Mouse (Mus musculus) kidney, adult 2 months (tissue): ENCODE data around the gene Csnk2b. TPM values are rescaled to one million over a fixed set of nuclear protein-coding genes. Genes with fewer than 3 reads are reported as not detected.

Source experiments
- DNase-seq: peaks from one replicate; pipeline ENCODE4 v3.0.0; 2021
- H3K27ac ChIP-seq: fragments of 200-500 bp; 2 replicates; pipeline ENCODE4 v1.5.1; 2012; ENCODE audit warnings: low read depth, low read length, control low read depth, inconsistent platforms; ENCODE audit not compliant: insufficient read depth
- H3K27me3 ChIP-seq: fragments of 200-500 bp; replicated peaks from 2 replicates; pipeline ENCODE4 v1.6.1; 2012; ENCODE audit warnings: mild to moderate bottlenecking, moderate library complexity, low read length, inconsistent platforms; ENCODE audit not compliant: control insufficient read depth, insufficient read depth
- H3K36me3 ChIP-seq: fragments of 200-500 bp; 2 replicates; pipeline ENCODE4 v1.6.1; 2012; ENCODE audit warnings: mild to moderate bottlenecking, moderate library complexity, low read length, inconsistent platforms; ENCODE audit not compliant: control insufficient read depth, insufficient read depth
- H3K4me1 ChIP-seq: fragments of 200-500 bp; 2 replicates; pipeline ENCODE4 v1.6.1; 2011; ENCODE audit warnings: low read length; ENCODE audit not compliant: control insufficient read depth, insufficient read depth
- H3K4me3 ChIP-seq: fragments of 200-500 bp; 2 replicates; pipeline ENCODE4 v1.5.1; 2011; ENCODE audit warnings: mild to moderate bottlenecking, low read depth, low read length, control low read depth; ENCODE audit not compliant: insufficient read depth
- CTCF ChIP-seq: fragments of 200-500 bp; conservative IDR thresholded peaks from 2 replicates; pipeline ENCODE4 v1.5.1; 2011; ENCODE audit warnings: low read depth, mild to moderate bottlenecking, control low read depth, low read length, moderate library complexity, mixed read lengths; ENCODE audit not compliant: insufficient read depth, insufficient read length
- POLR2A ChIP-seq: fragments of 200-500 bp; IDR thresholded peaks from one replicate; pipeline ENCODE4 v1.6.1; 2011; ENCODE audit warnings: low read depth, low read length, control low read depth
- WGBS: fragments of 180-500 bp; shearing (Covaris S2); methylation state at CpG from one replicate; pipeline ENCODE4 v1.1.7; 2018; 5-methylcytosine and 5-hydroxymethylcytosine counted together
- polyA plus RNA-seq: library from polyadenylated mRNA; depleted of rRNA; stranded (reverse); fragments of >200 nt; gene quantifications from 2 replicates; pipeline ENCODE4 v1.2.3, GENCODE M21; 2012

The Csnk2b gene
- polyA plus RNA-seq, 1 experiment = 474 TPM

- WGBS = under 1% methylated on average over 43 of the region's 43 CpGs
- DNase-seq = no peak
Measured at GRCm38 (mm10) chr17:35135591-35136320, 13.9 kb upstream of the Csnk2b start.

GRCm38 (mm10) chr17:35134801-35135590 is 13.1 kb upstream of the Csnk2b start, which contains the start of gene Bag6:
Gene Bag6, plus strand, starts transcription at chr17:35135178.
- peaks cover 5% of the 10 kb centered on the region; the same call in 1 of the 2 replicates for H3K4me1 ChIP-seq
- peak within 1 kb of the TSS; percentile 95 for H3K4me3 ChIP-seq
- DNase-seq = peak; percentile 96
- no peaks in the 10 kb centered on the region for H3K27me3 ChIP-seq
- peak; percentile 16 for TF ChIP-seq POLR2A
- TF ChIP-seq CTCF = no peak
- peak within 1 kb of the TSS; percentile 100 for H3K27ac ChIP-seq
- WGBS = under 1% methylated on average over 66 of the region's 66 CpGs
- H3K36me3 ChIP-seq = no peaks in the 10 kb centered on the region; the same call in 1 of the 2 replicates

More at GRCm38 (mm10) chr17:35135591-35136320, 13.9 kb upstream of the Csnk2b start:
- Histone ChIP-seq H3K27ac (peak overlapping the region; percentile 100), H3K36me3 (no peaks in the 10 kb centered on the region; the same call in 1 of the 2 replicates), H3K27me3 (no peaks in the 10 kb centered on the region), H3K4me1 (peaks cover 5% of the 10 kb centered on the region; the same call in 1 of the 2 replicates), H3K4me3 (peak overlapping the region; percentile 95)
- no peak for TF ChIP-seq CTCF
- TF ChIP-seq POLR2A = no peak

DNA sequence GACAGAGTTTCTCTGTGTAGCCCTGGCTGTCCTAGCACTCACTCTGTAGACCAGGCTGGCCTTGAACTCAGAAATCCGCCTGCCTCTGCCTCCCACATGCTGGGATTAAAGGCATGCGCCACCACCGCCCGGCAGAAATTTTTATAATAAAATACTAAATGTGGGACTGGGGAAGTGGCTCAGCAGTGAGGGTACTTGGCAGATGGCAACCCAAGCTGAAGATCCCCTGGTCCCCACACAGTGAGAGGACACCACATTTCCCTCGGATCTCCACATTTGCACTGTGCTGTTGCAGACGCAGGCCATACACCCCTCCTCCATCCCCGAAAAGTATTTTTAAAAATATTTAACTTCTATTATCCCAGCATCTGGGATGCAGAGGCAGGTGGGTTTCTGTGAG is 11.7 kb upstream of the Csnk2b start:
- TF ChIP-seq POLR2A (no peak), CTCF (no peak)
- DNase-seq = no peak
- H3K27me3 ChIP-seq = no peaks in the 10 kb centered on the region
- WGBS = 93% methylated on average over 7 of the region's 7 CpGs
- no peak overlapping the region for H3K27ac ChIP-seq
- H3K4me3 ChIP-seq = no peak overlapping the region
- peaks cover 5% of the 10 kb centered on the region; the same call in 1 of the 2 replicates for H3K4me1 ChIP-seq
- H3K36me3 ChIP-seq = no peaks in the 10 kb centered on the region

DNA sequence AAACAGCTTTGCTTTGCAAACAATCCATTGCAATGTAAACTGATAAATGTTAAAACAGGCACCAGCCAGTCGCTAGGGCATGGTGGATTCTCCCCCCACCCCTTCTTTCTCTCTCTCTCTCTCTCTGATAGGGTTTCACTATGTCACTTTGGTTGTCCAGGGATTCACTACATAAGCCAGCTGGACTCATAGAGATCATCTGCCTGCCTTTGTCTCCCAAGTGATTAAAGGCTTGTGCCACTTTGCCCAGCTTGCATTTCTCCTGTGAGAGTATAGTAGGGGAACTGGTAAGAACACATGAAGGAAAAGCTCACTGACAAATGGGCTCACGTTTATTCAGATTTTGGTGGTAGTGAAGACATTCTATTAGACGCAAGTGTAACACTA is 10.3 kb upstream of the Csnk2b start:
- Histone ChIP-seq H3K36me3 (no peaks in the 10 kb centered on the region), H3K4me3 (no peak overlapping the region), H3K27ac (no peak overlapping the region; the same call in 1 of the 2 replicates), H3K27me3 (no peaks in the 10 kb centered on the region), H3K4me1 (peaks cover 10% of the 10 kb centered on the region; the same call in 1 of the 2 replicates)
- WGBS = 60% methylated on average over 3 of the region's 3 CpGs
- no peak for DNase-seq
- TF ChIP-seq POLR2A (no peak), CTCF (no peak)

- 48% methylated on average over 15 of the region's 15 CpGs for WGBS
- Histone ChIP-seq H3K4me1 (peaks cover 13% of the 10 kb centered on the region; the same call in 1 of the 2 replicates), H3K27ac (no peak within 1 kb of the TSS; the same call in 1 of the 2 replicates), H3K27me3 (no peaks in the 10 kb centered on the region), H3K4me3 (peak within 1 kb of the TSS; percentile 24), H3K36me3 (no peaks in the 10 kb centered on the region)
- DNase-seq = peak; percentile 61
- TF ChIP-seq POLR2A (no peak), CTCF (no peak)
Measured at GRCm38 (mm10) chr17:35131500-35132173, 9.8 kb upstream of the Csnk2b start, which contains the start of gene Apom. Gene Apom, minus strand, starts transcription at chr17:35132050.

- TF ChIP-seq CTCF (no peak), POLR2A (no peak)
- no peak for DNase-seq
- Histone ChIP-seq H3K36me3 (no peaks in the 10 kb centered on the region), H3K27me3 (no peaks in the 10 kb centered on the region), H3K27ac (no peak overlapping the region), H3K4me1 (peaks cover 11% of the 10 kb centered on the region; the same call in 1 of the 2 replicates), H3K4me3 (peak overlapping the region; percentile 24; the same call in 1 of the 2 replicates)
- 90% methylated on average over 8 of the region's 8 CpGs for WGBS
Measured at GRCm38 (mm10) chr17:35131038-35131437, 9.2 kb upstream of the Csnk2b start.
